Comparison of ENCODE assay signal across 12 mouse cellular contexts in genomic region chr10:107252503-107252815, GRCm38 (mm10).
"Had no signal": no experiment of that assay in that cellular context is flagged by ENCODE, and none has a peak within 500 bp of the region (broad histone marks: within the 10 kb centered on the region; RNA-seq: fewer than 3 reads in every experiment).

No protein-coding gene starts in this region.

- DNase-seq: left cerebral cortex, postnatal 4 days; liver; liver, embryonic 13.5 days; liver, postnatal 0 days; lung, adult 18-20 months; lung, adult 2 months; lung, embryonic 14.5 days; lung, postnatal 10 days; lung, postnatal 14 days; lung, postnatal 36 days; lung, postnatal 4 days; midbrain, embryonic 14.5 days had no signal
